In genomic region chr13:37731914-37732693, GRCm38 (mm10) we compare ENCODE assay signal across 12 mouse cellular contexts. TPM values are rescaled to one million over a fixed set of nuclear protein-coding genes. Genes with fewer than 3 reads are reported as not detected.
DNase-seq lines count a peak whose midpoint lies in the region; ATAC-seq and TF ChIP-seq lines count a peak whose summit lies in the region.
"Had no signal": no experiment of that assay in that cellular context is flagged by ENCODE, and none has a peak within 500 bp of the region (broad histone marks: within the 10 kb centered on the region; RNA-seq: fewer than 3 reads in every experiment).

No protein-coding gene starts in this region.

- 0 out of 2 replicates have a peak overlapping the region, but pooled peaks have one; percentile 18 for H3K4me2 ChIP-seq in heart, embryonic 14.5 days (ENCODE audit: low read length)
- no peak overlapping the region for H3K4me2 ChIP-seq in intestine, postnatal 0 days (replicated peaks; ENCODE audit: low read depth)
- H3K4me2 ChIP-seq in liver, embryonic 15.5 days: no peak overlapping the region
- no peak overlapping the region for H3K4me2 ChIP-seq in stomach, embryonic 14.5 days (replicated peaks; ENCODE audit: low read depth, low read length)
- no peak overlapping the region for H3K4me2 ChIP-seq in forebrain, embryonic 15.5 days (replicated peaks)
- H3K4me2 ChIP-seq: hindbrain, embryonic 15.5 days had no signal

- no peaks in the 10 kb centered on the region for H3K9me3 ChIP-seq in heart, embryonic 14.5 days (ENCODE audit: control insufficient read depth, low read length)
- no peaks in the 10 kb centered on the region for H3K9me3 ChIP-seq in intestine, postnatal 0 days (ENCODE audit: control insufficient read depth)
- no peaks in the 10 kb centered on the region for H3K9me3 ChIP-seq in liver, embryonic 15.5 days (replicated peaks)
- H3K9me3 ChIP-seq in stomach, embryonic 14.5 days (ENCODE audit: control insufficient read depth, low read depth, low read length): no peaks in the 10 kb centered on the region
- H3K9me3 ChIP-seq in forebrain, embryonic 15.5 days: no peaks in the 10 kb centered on the region
- H3K9me3 ChIP-seq: hindbrain, embryonic 15.5 days; midbrain, embryonic 10.5 days had no signal

- WGBS in heart, embryonic 14.5 days: 31% methylated on average over 12 of the region's 12 CpGs
- WGBS in intestine, postnatal 0 days: 35% methylated on average over 12 of the region's 12 CpGs
- 70% methylated on average over 12 of the region's 12 CpGs for WGBS in liver, embryonic 15.5 days (ENCODE audit: insufficient replicate concordance)
- WGBS in stomach, embryonic 14.5 days: 58% methylated on average over 12 of the region's 12 CpGs
- WGBS in forebrain, embryonic 15.5 days: 93% methylated on average over 12 of the region's 12 CpGs

- no peak overlapping the region for H3K27ac ChIP-seq in heart, embryonic 14.5 days (replicated peaks in 1 of 2; ENCODE audit: control insufficient read depth in 1 of 2, insufficient read depth in 1 of 2, low read depth in 2 of 2, low read length in 2 of 2)
- H3K27ac ChIP-seq in intestine, postnatal 0 days (ENCODE audit: low read depth, low read length): peak overlapping the region; percentile 47
- H3K27ac ChIP-seq in liver, embryonic 15.5 days (replicated peaks): peak overlapping the region; percentile 57
- no peak overlapping the region for H3K27ac ChIP-seq in stomach, embryonic 14.5 days (ENCODE audit: low read length)
- H3K27ac ChIP-seq in forebrain, embryonic 15.5 days (replicated peaks): no peak overlapping the region
- H3K27ac ChIP-seq: hindbrain, embryonic 15.5 days; midbrain, embryonic 10.5 days had no signal

- H3K4me1 ChIP-seq in heart, embryonic 14.5 days (ENCODE audit: control insufficient read depth in 2 of 2, insufficient read depth in 2 of 2, low read length in 2 of 2): 0 out of 4 replicates have a peak, but pooled peaks cover 2 to 8% of the 10 kb centered on the region in 2 experiments
- no peaks in the 10 kb centered on the region for H3K4me1 ChIP-seq in intestine, postnatal 0 days (replicated peaks; ENCODE audit: control insufficient read depth, insufficient read depth, low read length)
- 0 out of 2 replicates have a peak, but pooled peaks cover 7% of the 10 kb centered on the region for H3K4me1 ChIP-seq in liver, embryonic 15.5 days (replicated peaks)
- H3K4me1 ChIP-seq in stomach, embryonic 14.5 days (ENCODE audit: control insufficient read depth, insufficient read depth, low read length): no peaks in the 10 kb centered on the region
- no peaks in the 10 kb centered on the region for H3K4me1 ChIP-seq in forebrain, embryonic 15.5 days
- H3K4me1 ChIP-seq: hindbrain, embryonic 15.5 days; midbrain, embryonic 10.5 days had no signal

- intact Hi-C loops in heart, postnatal 25 days (cut with DNase I): no loop called here

- no peak overlapping the region for H3K9ac ChIP-seq in heart, embryonic 14.5 days (ENCODE audit: low read length)
- no peak overlapping the region for H3K9ac ChIP-seq in intestine, postnatal 0 days (ENCODE audit: low read depth, low read length)
- no peak overlapping the region for H3K9ac ChIP-seq in liver, embryonic 15.5 days
- no peak overlapping the region for H3K9ac ChIP-seq in stomach, embryonic 14.5 days (replicated peaks; ENCODE audit: low read depth, low read length)
- H3K9ac ChIP-seq in forebrain, embryonic 15.5 days (replicated peaks): no peak overlapping the region
- H3K9ac ChIP-seq: hindbrain, embryonic 15.5 days had no signal

- no peaks in the 10 kb centered on the region for H3K36me3 ChIP-seq in heart, embryonic 14.5 days (ENCODE audit: control insufficient read depth, insufficient read depth, low read length)
- H3K36me3 ChIP-seq in intestine, postnatal 0 days (ENCODE audit: control insufficient read depth, insufficient read depth): no peaks in the 10 kb centered on the region
- H3K36me3 ChIP-seq in liver, embryonic 15.5 days (replicated peaks): no peaks in the 10 kb centered on the region
- no peaks in the 10 kb centered on the region for H3K36me3 ChIP-seq in stomach, embryonic 14.5 days (ENCODE audit: control insufficient read depth, insufficient read depth, low read length)
- H3K36me3 ChIP-seq in forebrain, embryonic 15.5 days: no peaks in the 10 kb centered on the region
- H3K36me3 ChIP-seq: hindbrain, embryonic 15.5 days; midbrain, embryonic 10.5 days had no signal

- ATAC-seq in heart, embryonic 14.5 days (ENCODE audit: insufficient number of reproducible peaks, insufficient read depth, low FRiP score, low read depth): no peak
- ATAC-seq in intestine, postnatal 0 days: peak; percentile 94
- peak; percentile 71 for ATAC-seq in liver, embryonic 15.5 days (ENCODE audit: insufficient read depth)
- peak; percentile 90 for ATAC-seq in stomach, embryonic 14.5 days (ENCODE audit: insufficient number of reproducible peaks, insufficient read depth, low FRiP score, low read depth)
- ATAC-seq in forebrain, embryonic 15.5 days (replicated peaks): no peak

- TF ChIP-seq CTCF in intestine, postnatal 0 days (IDR thresholded peaks at IDR 0.05; ENCODE audit: low read depth): no peak

- DNase-seq in heart, postnatal 25 days (ENCODE audit: low spot score): no peak
- no peak for DNase-seq in right cerebral cortex, adult 18-20 months
- no peak for DNase-seq in cerebellum, postnatal 10 days
- DNase-seq: B cell, adult 2 months; gastrocnemius, postnatal 10 days had no signal

- no peaks in the 10 kb centered on the region for H3K27me3 ChIP-seq in heart, embryonic 14.5 days (ENCODE audit: control insufficient read depth, insufficient read depth, low read length)
- no peaks in the 10 kb centered on the region for H3K27me3 ChIP-seq in intestine, postnatal 0 days (replicated peaks; ENCODE audit: control insufficient read depth, insufficient read depth, low read length)
- no peaks in the 10 kb centered on the region for H3K27me3 ChIP-seq in liver, embryonic 15.5 days
- H3K27me3 ChIP-seq in stomach, embryonic 14.5 days (ENCODE audit: control insufficient read depth, insufficient read depth, low read length): no peaks in the 10 kb centered on the region
- no peaks in the 10 kb centered on the region for H3K27me3 ChIP-seq in forebrain, embryonic 15.5 days
- H3K27me3 ChIP-seq: hindbrain, embryonic 15.5 days had no signal

- no peak overlapping the region for H3K4me3 ChIP-seq in heart, embryonic 14.5 days (ENCODE audit: control insufficient read depth in 1 of 2, insufficient read depth in 1 of 2, low read depth in 1 of 2, low read length in 2 of 2)
- H3K4me3 ChIP-seq in intestine, postnatal 0 days (ENCODE audit: low read depth, low read length): no peak overlapping the region
- H3K4me3 ChIP-seq in liver, embryonic 15.5 days (replicated peaks): no peak overlapping the region
- no peak overlapping the region for H3K4me3 ChIP-seq in stomach, embryonic 14.5 days (ENCODE audit: low read depth, low read length)
- H3K4me3 ChIP-seq in forebrain, embryonic 15.5 days: no peak overlapping the region
- H3K4me3 ChIP-seq: hindbrain, embryonic 15.5 days; midbrain, embryonic 10.5 days had no signal

RNA-seq across cellular contexts. Expression of gene Rreb1, which starts 46.1 kb away (rescaled TPM):
- polyA plus RNA-seq in heart, embryonic 14.5 days (2014; fragmentation: Nextera tagmentation; extraction: Ambion mirVana): 13.6 and 17.8 TPM in 2 replicates
- total RNA-seq in heart, postnatal 25 days (2021): 10 to 100 TPM; 38.0 to 55.6 TPM
- 9.6 and 10.6 TPM in 2 replicates for polyA plus RNA-seq in intestine, postnatal 0 days (2015; fragmentation: Nextera tagmentation; extraction: Ambion mirVana)
- polyA plus RNA-seq in liver, embryonic 15.5 days (2015; fragmentation: Nextera tagmentation; extraction: Ambion mirVana): 5.0 and 5.4 TPM in 2 replicates
- polyA plus RNA-seq in stomach, embryonic 14.5 days (2014; fragmentation: Nextera tagmentation; extraction: Ambion mirVana): 21.2 and 22.4 TPM in 2 replicates
- polyA plus RNA-seq in forebrain, embryonic 15.5 days (2015; fragmentation: Nextera tagmentation; extraction: Ambion mirVana): 1.6 and 1.8 TPM in 2 replicates

Comparison
In these comparisons a context has a peak if more than half of its experiments do, and no peak if none do; other contexts are left out.
1. ATAC-seq: peak in intestine, postnatal 0 days (single experiment), liver, embryonic 15.5 days (single experiment) and stomach, embryonic 14.5 days (single experiment); none in heart, embryonic 14.5 days (single experiment) and forebrain, embryonic 15.5 days (single experiment).
2. H3K27ac ChIP-seq: peak in intestine, postnatal 0 days (single experiment) and liver, embryonic 15.5 days (single experiment); none in heart, embryonic 14.5 days (0 of 2), stomach, embryonic 14.5 days (single experiment) and forebrain, embryonic 15.5 days (single experiment).